Mouse (Mus musculus) liver, embryonic 11.5 days (tissue): Measurements from ENCODE around the gene Hipk4. TPM values are rescaled to one million over a fixed set of nuclear protein-coding genes. Genes with fewer than 3 reads are reported as not detected.

Source experiments
- ATAC-seq: fragments of 200-750 bp; cut with Nextera tagmentation; replicated peaks from 2 replicates; pipeline ENCODE4 v1.8.0; 2017; ENCODE audit warnings: moderate number of reproducible peaks, mild to moderate bottlenecking, moderate TSS enrichment, moderate library complexity; ENCODE audit not compliant: low FRiP score
- DNase-seq: peaks from one replicate; pipeline ENCODE4 v3.0.0-alpha.2; 2017; ENCODE audit warnings: low spot score
- H3K27ac ChIP-seq: fragments of 300-500 bp; sonication (generic); 2 replicates; pipeline ENCODE4 v1.5.1; 2014; ENCODE audit warnings: mild to moderate bottlenecking, low read depth, low read length, control low read depth
- H3K27me3 ChIP-seq: fragments of 300-500 bp; sonication (generic); replicated peaks from 2 replicates; pipeline ENCODE4 v1.6.1; 2014; ENCODE audit warnings: low read length, mixed read lengths; ENCODE audit not compliant: control insufficient read depth, insufficient read depth
- H3K36me3 ChIP-seq: fragments of 300-500 bp; sonication (generic); 2 replicates; pipeline ENCODE4 v1.6.1; 2014; ENCODE audit warnings: mild to moderate bottlenecking, low read length, moderate library complexity, mixed read lengths; ENCODE audit not compliant: control insufficient read depth, insufficient read depth
- H3K4me1 ChIP-seq: fragments of 300-500 bp; sonication (generic); replicated peaks from 2 replicates; pipeline ENCODE4 v1.6.1; 2014; ENCODE audit warnings: low read length, mixed read lengths; ENCODE audit not compliant: control insufficient read depth, insufficient read depth
- H3K4me2 ChIP-seq: fragments of 300-500 bp; sonication (generic); 2 replicates; pipeline ENCODE4 v1.6.1; 2014; ENCODE audit warnings: mild to moderate bottlenecking, control low read depth, moderate library complexity
- H3K4me3 ChIP-seq: fragments of 300-500 bp; sonication (generic); 2 replicates; pipeline ENCODE4 v1.5.1; 2014; ENCODE audit warnings: low read depth, low read length, control low read depth
- H3K9ac ChIP-seq: fragments of 300-500 bp; sonication (generic); 2 replicates; pipeline ENCODE4 v1.6.1; 2014; ENCODE audit warnings: low read depth, low read length, control low read depth
- H3K9me3 ChIP-seq: fragments of 300-500 bp; sonication (generic); 2 replicates; pipeline ENCODE4 v1.6.1; 2016; ENCODE audit warnings: low read length, inconsistent platforms, mixed read lengths; ENCODE audit not compliant: control insufficient read depth
- WGBS: fragments of 180-500 bp; shearing (Covaris S2); extraction: QIAGEN DNeasy Blood & Tissue Kit; methylation state at CpG from one replicate; pipeline ENCODE4 v1.1.7; 2014; 5-methylcytosine and 5-hydroxymethylcytosine counted together
- polyA plus RNA-seq: library from polyadenylated mRNA; unstranded; fragments of >200 nt; fragmentation: Nextera tagmentation; extraction: Ambion mirVana; gene quantifications from 2 replicates; pipeline ENCODE4 v1.2.1, GENCODE M21; 2014

Hipk4 gene
- polyA plus RNA-seq, 1 experiment from 2014 or later: 0.33 TPM

- no peak overlapping the region for H3K4me2 ChIP-seq
- ATAC-seq (no peak), DNase-seq (no peak)
- H3K9me3 ChIP-seq: no peaks in the 10 kb centered on the region
- 55% methylated on average over 6 of the region's 6 CpGs for WGBS
- H3K9ac ChIP-seq: no peak overlapping the region
- no peaks in the 10 kb centered on the region for H3K27me3 ChIP-seq
- H3K27ac ChIP-seq: no peak overlapping the region
- no peaks in the 10 kb centered on the region for H3K36me3 ChIP-seq
- no peak overlapping the region for H3K4me3 ChIP-seq
- peaks cover 10% of the 10 kb centered on the region for H3K4me1 ChIP-seq
Measured at GRCm38 (mm10) chr7:27549597-27549996, 26.5 kb downstream of the Hipk4 start.

DNA sequence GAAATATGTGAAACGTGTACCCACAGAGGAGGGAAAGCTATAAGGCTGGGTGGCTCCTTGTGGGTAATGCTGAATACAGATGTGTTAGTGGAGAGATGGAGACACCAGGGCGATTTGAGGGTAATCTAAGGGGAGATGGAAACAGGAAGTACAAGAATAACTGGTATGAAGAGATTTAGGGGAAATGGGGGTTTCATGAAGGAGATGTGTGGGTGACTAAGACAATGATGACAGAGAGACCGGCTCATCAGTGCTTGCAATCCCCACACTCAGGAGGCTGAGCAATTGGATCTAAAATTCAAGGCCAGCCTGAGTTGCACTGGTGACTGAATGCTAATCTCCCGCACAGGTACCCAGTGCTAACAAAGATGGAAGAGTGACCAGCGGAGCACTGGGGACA is 29.0 kb downstream of the Hipk4 start:
- Histone ChIP-seq H3K4me2 (peak overlapping the region; percentile 72), H3K4me1 (peaks cover 10% of the 10 kb centered on the region), H3K4me3 (peak overlapping the region; percentile 71), H3K36me3 (peaks cover 6% of the 10 kb centered on the region; the same call in 1 of the 2 replicates), H3K9ac (peak overlapping the region; percentile 71), H3K9me3 (no peaks in the 10 kb centered on the region), H3K27ac (no peak overlapping the region; the same call in 1 of the 2 replicates), H3K27me3 (no peaks in the 10 kb centered on the region)
- WGBS: 62% methylated on average over 5 of the region's 5 CpGs
- DNase-seq (no peak), ATAC-seq (no peak)

DNA sequence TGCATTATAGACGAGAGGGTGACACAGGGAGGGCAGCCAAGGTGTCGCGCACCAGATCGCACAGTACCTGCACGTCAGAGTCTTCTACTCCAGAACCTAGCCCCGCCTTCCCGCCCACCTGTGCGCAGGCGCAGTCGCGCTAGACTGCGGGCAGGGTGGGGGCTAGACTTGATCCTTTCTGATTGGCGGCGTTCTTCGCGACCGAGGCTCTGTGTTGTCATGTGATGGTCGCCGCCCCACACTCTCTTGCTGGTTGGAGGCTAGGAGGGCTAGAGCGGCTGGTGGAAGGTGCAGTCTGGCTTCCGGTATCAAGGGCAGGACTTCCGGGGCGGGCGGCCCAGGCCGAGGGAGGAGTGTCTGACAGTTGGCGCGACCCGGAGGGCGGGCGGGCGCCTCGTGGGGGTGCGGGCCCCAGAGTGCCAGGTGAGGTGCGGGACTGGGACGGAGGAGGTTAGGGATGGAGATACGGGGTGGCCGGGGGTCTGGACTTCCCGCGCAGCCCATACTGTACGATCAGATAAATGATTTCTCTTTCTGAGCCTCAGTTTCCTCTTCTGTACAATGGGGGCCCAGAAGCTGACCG is 30.0 kb downstream of the Hipk4 start, which contains the start of the genes Pld3 and 2310022A10Rik:
TSS of gene Pld3 (minus strand) at position 288 of the 583 bp plus-strand sequence.
TSS of gene 2310022A10Rik (plus strand) at position 303 of the 583 bp plus-strand sequence.
- H3K27me3 ChIP-seq: no peaks in the 10 kb centered on the region
- DNase-seq (peak; percentile 93), ATAC-seq (peak; percentile 100)
- H3K4me3 ChIP-seq: peak within 1 kb of the TSS; percentile 71
- H3K9me3 ChIP-seq: no peaks in the 10 kb centered on the region
- H3K27ac ChIP-seq: peak within 1 kb of the TSS; percentile 13; the same call in 1 of the 2 replicates
- H3K9ac ChIP-seq: peak within 1 kb of the TSS; percentile 71
- WGBS: under 1% methylated on average over 41 of the region's 41 CpGs
- H3K36me3 ChIP-seq: peaks cover 6% of the 10 kb centered on the region; the same call in 1 of the 2 replicates
- peak within 1 kb of the TSS; percentile 72 for H3K4me2 ChIP-seq
- H3K4me1 ChIP-seq: peaks cover 10% of the 10 kb centered on the region

DNA sequence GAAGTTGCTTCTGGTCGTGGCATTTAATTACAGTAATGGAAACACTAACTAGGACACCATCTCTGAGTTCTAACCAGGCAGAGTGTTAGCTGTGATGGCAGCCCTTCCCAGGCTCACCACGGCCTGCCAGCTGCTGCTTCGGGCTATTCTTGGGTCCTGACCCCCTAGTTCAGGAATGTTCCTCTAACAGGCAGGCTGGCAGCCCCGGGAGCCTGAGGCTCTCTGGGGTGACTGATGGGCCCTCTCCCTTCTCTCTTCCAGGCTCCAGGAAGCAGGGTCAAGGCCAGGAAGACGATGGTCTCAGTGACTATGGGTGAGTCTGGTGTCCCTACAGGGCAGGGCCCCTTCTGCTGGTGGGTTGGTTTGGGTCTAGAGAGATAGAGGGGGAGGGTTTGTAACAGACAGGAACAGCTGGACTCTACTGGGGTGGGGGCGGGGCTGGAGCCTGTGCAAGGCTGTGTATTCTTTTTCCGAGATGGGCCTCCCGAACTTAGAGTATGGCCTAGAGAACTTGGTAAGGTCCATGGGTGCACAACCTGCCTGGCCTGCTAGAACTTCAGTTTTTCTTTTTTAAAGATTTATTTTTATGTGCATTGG is 37.3 kb downstream of the Hipk4 start:
- no peaks in the 10 kb centered on the region for H3K27me3 ChIP-seq
- H3K9me3 ChIP-seq: no peaks in the 10 kb centered on the region
- peaks cover 12% of the 10 kb centered on the region for H3K4me1 ChIP-seq
- no peak overlapping the region for H3K9ac ChIP-seq
- H3K4me2 ChIP-seq: peak overlapping the region; percentile 28; the same call in 1 of the 2 replicates
- H3K36me3 ChIP-seq: peaks cover 36% of the 10 kb centered on the region
- no peak for DNase-seq
- no peak overlapping the region for H3K4me3 ChIP-seq
- peak overlapping the region; percentile 13; the same call in 1 of the 2 replicates for H3K27ac ChIP-seq
- peak; percentile 61 for ATAC-seq
- 54% methylated on average over 8 of the region's 8 CpGs for WGBS

GRCm38 (mm10) chr7:27560978-27561377 is 37.9 kb downstream of the Hipk4 start:
- Histone ChIP-seq H3K4me1 (peaks cover 12% of the 10 kb centered on the region), H3K4me3 (no peak overlapping the region), H3K9ac (no peak overlapping the region), H3K27ac (peak overlapping the region; percentile 13; the same call in 1 of the 2 replicates), H3K4me2 (no peak overlapping the region), H3K36me3 (peaks cover 39% of the 10 kb centered on the region), H3K27me3 (no peaks in the 10 kb centered on the region), H3K9me3 (no peaks in the 10 kb centered on the region)
- no peak for ATAC-seq
- 78% methylated on average over 1 of the region's 1 CpGs for WGBS
- no peak for DNase-seq

DNA sequence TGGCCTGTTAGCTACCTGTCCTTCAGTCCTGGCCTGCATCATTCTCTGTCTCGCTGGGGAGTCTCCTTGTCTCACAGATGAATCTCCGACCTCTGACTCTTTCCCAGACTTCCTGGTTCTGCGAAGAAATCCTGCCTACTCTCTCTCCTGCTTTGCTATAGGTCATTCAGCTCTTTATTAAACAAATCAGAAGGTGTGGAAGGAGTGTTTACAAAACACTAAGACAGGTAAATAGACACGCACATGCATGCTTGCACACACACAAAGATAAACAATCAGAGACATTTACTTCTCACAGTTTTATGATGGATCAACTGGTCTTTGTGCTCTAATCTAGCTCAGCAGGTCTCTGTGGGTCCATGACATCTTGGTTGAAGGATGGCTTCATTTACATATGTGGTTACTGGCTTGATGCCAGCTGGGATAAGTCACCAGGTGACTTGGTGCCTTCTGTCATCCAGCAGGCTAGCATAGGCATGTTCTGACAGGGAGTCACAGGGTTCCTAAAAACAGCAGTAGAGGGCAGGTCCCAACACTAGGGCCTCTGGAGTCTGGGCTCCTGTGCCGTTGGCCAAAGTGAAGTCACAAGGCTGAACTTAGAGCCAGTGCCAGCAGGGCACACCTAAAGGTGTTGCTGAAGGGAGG is 46.6 kb downstream of the Hipk4 start:
- H3K9me3 ChIP-seq: no peaks in the 10 kb centered on the region
- H3K4me2 ChIP-seq: no peak overlapping the region
- DNase-seq (no peak), ATAC-seq (no peak)
- H3K4me3 ChIP-seq: no peak overlapping the region
- H3K36me3 ChIP-seq: peaks cover 50% of the 10 kb centered on the region
- no peak overlapping the region for H3K27ac ChIP-seq
- WGBS: 87% methylated on average over 5 of the region's 5 CpGs
- no peak overlapping the region for H3K9ac ChIP-seq
- no peaks in the 10 kb centered on the region for H3K27me3 ChIP-seq
- no peaks in the 10 kb centered on the region for H3K4me1 ChIP-seq

DNA sequence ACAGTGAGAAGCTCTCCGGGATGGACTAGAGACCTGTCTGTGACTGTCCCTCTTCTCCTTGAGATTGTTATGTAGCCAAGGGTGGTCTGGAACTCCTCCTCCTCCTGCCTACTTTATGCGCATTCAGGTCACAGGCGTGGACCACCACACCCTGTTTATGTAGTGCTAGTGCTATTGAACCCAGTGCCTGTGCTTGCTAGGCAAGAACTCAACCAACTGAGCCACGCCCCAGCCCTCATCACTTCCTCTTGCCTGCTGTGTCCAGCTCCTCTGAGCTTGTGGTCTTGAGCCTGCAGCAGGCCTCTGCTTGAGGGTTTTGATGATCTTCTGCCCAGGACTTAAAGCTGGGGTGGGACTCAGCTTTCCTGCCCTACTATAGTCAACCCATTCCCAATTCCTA is 49.1 kb downstream of the Hipk4 start:
- ATAC-seq (no peak), DNase-seq (no peak)
- 88% methylated on average over 4 of the region's 4 CpGs for WGBS
- no peaks in the 10 kb centered on the region for H3K27me3 ChIP-seq
- H3K4me3 ChIP-seq: no peak overlapping the region
- H3K9me3 ChIP-seq: no peaks in the 10 kb centered on the region
- peaks cover 46% of the 10 kb centered on the region for H3K36me3 ChIP-seq
- H3K4me1 ChIP-seq: no peaks in the 10 kb centered on the region
- H3K27ac ChIP-seq: no peak overlapping the region
- no peak overlapping the region for H3K9ac ChIP-seq
- H3K4me2 ChIP-seq: no peak overlapping the region

GRCm38 (mm10) chr7:27574124-27574880 is 51.2 kb downstream of the Hipk4 start:
- H3K27me3 ChIP-seq: no peaks in the 10 kb centered on the region
- H3K9me3 ChIP-seq: no peaks in the 10 kb centered on the region
- H3K27ac ChIP-seq: no peak overlapping the region
- no peaks in the 10 kb centered on the region for H3K4me1 ChIP-seq
- DNase-seq (no peak), ATAC-seq (no peak)
- no peak overlapping the region for H3K9ac ChIP-seq
- H3K4me3 ChIP-seq: no peak overlapping the region
- H3K36me3 ChIP-seq: peaks cover 41% of the 10 kb centered on the region
- 91% methylated on average over 14 of the region's 14 CpGs for WGBS
- no peak overlapping the region for H3K4me2 ChIP-seq
